Mouse (Mus musculus): Measurements from ENCODE around the gene Cutc.

- no peak for TF ChIP-seq CTCF (IDR thresholded peaks at IDR 0.05; ENCODE audit: extremely low read depth, insufficient read depth, insufficient read length, insufficient replicate concordance)
- TF ChIP-seq POLR2A (IDR thresholded peaks at IDR 0.05; ENCODE audit: low read depth, low read length), result no peak
Measured at GRCm38 (mm10) chr19:43711971-43712370, 40.8 kb upstream of the Cutc start.
